Mouse (Mus musculus): ENCODE measurements around the gene Susd4.
A peak's percentile ranks its signal among the peaks of the same experiment; 100 is the strongest.

Gene Susd4

DNA sequence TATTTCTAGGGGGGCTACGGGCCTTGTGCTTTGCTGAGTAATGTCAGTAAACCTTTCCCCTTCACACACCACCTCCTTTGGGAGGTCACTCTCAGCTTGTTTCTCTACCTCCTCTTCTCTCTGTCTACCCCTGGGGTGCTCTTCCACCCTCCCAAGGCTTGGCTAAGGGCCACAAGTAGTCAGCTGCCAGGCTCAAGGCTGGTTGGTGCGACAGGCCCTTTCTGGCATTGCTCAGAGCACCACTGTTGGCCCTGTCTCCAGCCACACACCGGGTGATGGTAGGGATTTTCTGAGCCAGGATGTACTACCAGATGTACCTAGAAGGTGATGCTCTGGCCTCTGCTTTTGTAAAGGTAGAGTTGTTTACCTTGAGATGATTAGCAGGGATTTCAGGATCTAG lies 21.1 kb downstream of the Susd4 start:
- ATAC-seq (ENCODE audit: insufficient number of reproducible peaks, low FRiP score, low TSS enrichment) = 0 out of 2 replicates have a peak, but pooled peaks have one; percentile 39

DNA sequence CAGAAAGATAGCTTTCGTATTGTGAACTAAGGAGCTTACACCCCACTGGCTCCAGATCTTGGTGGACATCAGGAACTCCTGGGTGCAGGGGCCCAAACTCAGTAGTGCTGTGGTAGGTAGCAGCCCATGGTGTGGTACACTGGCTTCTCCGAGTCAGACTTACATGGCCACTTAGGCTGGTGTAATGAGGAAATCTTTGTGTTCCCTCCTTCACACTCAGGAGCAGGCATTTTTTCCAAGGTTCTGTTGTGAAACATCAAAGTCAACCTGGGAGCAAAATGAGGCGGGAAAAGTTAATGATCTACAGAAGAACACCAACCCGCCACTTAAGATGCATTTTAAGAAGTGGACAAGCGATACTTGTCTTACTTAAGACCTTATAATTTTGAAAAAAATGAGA lies 21.8 kb downstream of the Susd4 start:
- ATAC-seq (ENCODE audit: insufficient number of reproducible peaks, low FRiP score, low TSS enrichment) = no peak

DNA sequence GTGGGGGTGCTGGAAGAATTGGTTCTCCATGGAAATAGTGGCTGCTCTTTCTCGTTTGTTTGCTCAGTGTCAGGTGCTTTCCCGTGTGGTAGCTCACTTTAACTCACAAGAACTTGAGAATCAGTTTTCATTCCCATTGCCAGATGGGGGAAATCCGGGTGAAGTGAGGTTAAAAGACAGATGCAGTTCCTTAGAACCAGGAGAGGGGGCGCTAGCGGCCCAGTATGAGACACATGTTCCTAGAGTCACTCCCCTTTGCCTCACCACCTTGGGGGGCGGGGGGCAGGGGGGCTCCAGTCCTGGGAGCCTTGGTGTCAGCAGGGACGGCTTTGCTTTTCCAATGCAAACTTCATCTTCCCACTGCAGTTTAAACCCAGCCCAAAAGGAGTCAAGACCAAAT lies 23.4 kb downstream of the Susd4 start:
- ATAC-seq (ENCODE audit: insufficient number of reproducible peaks, low FRiP score, low TSS enrichment) = no peak

DNA sequence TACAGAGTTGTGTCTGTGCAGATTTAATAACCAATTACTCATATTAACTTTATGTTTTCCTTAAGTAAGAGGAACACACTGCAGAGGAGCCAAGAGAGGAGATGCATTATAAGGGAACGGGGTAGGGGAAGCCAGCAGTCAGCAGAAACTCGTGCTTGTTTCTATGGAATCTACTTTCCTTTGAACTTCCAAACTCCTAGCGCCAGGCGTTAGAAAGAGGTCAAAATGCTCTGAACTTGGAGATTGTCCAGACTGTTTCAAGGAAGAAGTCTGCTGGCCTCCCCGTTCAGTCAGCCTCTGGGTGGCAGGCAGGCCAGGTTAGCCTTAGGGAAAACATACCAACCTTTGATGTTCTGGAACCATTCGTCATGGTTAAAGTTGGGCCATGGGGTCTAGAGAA lies 25.2 kb downstream of the Susd4 start:
- ATAC-seq (ENCODE audit: insufficient number of reproducible peaks, low FRiP score, low TSS enrichment) = no peak

DNA sequence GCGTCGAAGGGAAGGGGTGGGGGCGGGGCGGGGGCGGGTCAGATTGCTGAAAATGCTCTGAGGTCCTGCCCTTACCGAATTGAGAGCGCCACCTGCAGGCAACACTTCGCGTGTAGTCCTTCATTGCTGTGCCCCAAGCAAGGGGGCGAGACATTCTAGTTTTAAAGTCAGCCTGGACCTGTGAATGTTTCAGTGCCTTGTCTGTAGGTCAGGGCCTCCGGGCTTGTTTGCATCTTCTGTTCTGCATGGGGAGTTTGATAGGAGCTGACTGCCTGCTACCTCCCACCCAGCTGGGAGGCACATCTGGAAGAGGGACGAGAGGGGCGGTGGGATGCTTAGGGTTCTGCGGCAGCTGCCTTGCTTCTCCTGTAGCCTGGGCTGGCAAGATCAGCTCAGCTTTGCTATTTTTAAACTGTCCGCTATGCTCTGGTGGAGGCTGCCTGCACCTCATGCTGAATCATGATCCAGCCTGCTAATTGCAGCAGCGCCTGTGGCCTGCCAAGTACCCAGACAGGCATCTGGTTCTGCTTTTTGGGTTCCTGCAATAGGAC lies 28.9 kb downstream of the Susd4 start:
- no peak for ATAC-seq (ENCODE audit: insufficient number of reproducible peaks, low FRiP score, low TSS enrichment)

DNA sequence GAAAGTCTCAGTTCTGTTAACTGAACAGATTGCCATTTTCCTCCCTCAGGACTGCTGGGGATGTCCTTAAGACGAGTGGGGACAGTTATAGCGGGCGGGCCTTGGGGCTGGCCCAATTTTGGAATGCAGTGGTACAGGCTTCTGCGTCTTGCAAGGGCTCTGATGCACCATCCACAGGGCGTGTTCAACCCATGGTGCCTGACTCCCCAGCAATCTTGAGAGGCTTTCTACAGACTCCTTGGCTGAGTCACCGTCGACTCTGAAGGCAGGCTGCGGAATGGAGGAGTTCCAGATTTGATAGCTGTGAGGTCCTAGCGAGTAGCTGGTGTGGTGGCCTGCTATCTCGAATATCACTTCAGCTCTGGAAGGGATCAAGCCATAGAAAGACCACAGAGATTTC lies 30.6 kb downstream of the Susd4 start:
- no peak for ATAC-seq (ENCODE audit: insufficient number of reproducible peaks, low FRiP score, low TSS enrichment)

DNA sequence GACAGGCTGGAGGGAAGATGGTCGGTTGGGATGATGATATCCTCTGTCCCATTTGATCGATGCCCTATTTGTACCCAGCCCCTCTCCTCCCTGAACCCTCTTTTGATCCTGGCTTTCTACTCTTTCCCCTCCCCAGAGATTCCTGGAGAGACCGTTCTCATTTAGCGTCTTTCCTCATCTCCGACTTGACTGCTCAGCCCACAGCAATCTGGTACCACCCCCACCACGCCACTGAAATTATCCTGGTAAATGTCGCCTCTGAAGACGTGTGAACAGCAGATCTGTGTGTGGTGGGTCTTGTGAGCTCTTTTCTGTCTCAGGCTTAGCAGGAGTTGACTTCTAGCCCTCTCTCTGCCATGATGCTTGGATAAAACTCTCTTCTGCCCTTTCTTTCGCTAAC lies 31.0 kb downstream of the Susd4 start:
- ATAC-seq (ENCODE audit: insufficient number of reproducible peaks, low FRiP score, low TSS enrichment) = no peak

DNA sequence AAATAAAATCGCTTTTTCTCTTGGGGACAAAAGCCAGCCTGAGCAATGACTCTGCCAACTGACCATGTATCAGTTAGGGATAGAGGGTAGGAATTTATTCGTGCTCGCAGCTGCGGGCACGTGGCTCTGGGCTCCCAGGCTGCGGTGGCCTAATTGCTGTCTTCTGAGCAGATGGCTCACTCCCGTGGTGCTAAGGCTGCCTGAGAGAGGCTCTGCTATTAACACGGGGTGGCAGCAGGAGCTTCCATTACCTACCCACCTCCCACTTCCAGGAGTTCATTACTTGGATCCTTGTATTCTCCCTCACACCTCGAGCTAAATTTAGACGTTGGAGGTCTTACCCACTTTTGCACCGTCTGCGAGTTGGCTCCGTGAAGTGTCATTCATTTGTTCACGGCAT lies 33.4 kb downstream of the Susd4 start:
- peak; percentile 84 for ATAC-seq (ENCODE audit: insufficient number of reproducible peaks, low FRiP score, low TSS enrichment)

DNA sequence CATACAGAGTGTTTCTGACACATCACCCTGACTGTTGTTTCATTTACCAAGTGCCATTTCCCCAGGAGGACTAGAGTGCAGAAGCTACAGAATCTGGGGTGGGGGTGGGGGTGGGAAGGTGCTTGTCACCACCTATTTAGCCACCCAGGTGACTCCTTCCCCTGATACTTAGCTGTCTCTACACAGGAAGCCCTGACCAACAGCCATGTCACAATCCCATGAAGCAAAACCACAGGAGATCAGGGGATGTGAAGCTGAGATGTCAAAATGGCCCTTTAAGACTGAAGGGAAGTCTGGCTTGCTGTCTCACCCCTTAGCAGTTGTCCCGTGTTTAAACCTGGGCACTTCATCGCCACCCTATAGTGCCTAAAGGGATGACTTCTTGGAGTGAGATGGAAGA lies 37.9 kb downstream of the Susd4 start:
- ATAC-seq (ENCODE audit: insufficient number of reproducible peaks, low FRiP score, low TSS enrichment) = no peak

DNA sequence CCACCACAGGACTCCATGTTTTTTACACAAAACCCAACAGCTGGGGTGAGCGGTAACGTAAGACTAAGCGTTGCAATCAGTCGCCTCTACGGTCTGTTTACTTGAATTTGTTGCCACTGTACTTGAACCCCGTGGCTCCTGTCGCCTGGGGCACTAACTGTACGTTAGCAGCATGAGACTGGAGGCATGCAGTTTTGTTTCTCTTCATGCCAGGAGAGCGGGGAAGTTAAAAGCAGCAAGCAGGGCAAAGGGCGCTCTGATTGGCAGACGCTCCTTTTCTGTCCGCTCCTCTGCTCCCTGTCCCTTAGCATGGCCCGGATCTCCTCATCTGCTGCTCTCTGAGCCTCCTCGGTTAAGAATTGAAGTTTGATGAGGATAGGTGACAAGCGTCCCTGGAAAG lies 39.2 kb downstream of the Susd4 start:
- ATAC-seq (ENCODE audit: insufficient number of reproducible peaks, low FRiP score, low TSS enrichment) = no peak

DNA sequence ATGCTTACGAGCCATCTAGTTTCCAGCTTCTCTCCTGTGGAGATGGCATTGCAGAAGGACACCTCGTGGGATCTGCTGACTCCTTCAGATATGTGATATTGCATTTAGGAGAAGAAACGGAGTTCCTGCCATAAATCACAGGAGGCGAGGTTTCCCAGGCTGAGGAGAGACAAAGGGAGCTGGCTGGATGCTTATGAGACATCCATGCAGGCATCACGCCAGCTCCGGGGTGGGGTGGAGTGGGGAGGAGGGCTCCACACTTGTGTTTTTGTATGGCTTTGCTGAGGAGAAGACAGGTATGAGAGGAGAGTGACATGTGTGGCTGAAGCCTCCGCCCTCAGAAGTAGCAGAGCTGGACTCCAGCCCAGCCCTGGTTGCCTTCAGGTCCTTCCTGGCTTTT lies 50.3 kb downstream of the Susd4 start:
- no peak for ATAC-seq (ENCODE audit: insufficient number of reproducible peaks, low FRiP score, low TSS enrichment)

DNA sequence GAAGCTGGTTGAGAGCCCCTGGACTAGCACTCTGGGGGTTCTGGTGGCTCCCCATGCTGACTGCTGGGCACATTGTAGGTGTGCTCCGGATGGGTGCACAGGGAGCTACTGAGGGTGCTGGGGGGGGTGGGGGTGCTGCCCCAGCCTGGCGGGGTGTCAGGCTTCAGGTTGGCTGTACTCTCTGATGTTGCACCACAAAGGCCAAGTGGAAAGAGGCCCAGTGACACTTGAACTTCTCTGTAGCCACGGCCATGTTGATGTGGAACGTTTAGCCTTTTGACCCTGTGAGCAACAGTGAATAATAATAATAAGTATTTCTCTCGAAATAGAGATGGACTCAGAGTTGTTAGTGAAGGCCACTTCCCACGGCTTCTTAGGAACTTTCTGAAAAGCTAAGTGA lies 50.9 kb downstream of the Susd4 start:
- no peak for ATAC-seq (ENCODE audit: insufficient number of reproducible peaks, low FRiP score, low TSS enrichment)

DNA sequence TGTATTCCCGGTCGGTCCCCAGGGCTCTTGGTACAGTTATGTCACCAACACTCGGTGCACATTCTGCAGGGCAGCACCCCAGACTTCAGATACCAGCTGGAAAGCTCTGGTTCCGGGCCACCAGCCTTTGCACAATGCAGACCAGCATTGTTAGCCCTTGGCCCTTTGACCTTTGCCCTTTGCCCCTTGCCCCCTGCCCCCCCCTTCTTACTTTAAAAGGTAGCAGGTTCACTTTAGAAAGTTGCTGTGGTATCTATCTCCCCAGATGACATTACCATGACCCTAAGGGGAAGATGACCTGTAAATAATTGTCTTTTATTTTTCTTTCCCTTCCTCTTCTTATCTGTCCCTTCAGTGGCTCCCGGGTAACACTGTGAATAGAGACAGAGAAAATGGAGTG lies 53.4 kb downstream of the Susd4 start:
- ATAC-seq (ENCODE audit: insufficient number of reproducible peaks, low FRiP score, low TSS enrichment) = no peak

DNA sequence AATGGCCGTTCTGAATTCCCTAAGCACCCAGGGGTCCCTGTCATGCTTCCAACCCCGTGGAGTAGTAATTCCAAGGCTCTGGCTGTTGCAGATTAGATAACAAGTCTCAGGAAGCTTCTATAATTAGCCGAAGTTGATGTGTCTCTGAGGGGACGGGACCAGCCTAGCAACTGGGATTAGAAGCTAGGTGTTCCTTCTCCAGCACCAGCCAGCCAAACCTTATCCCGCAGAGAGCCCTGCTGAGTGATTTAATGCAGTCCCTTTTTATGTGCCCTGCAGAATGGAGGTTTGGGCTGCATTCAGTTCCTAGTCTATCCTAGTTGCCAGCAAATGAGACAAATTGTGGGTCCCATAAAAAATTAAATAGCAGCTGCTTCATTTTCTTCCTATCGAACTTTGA lies 54.0 kb downstream of the Susd4 start:
- ATAC-seq (ENCODE audit: insufficient number of reproducible peaks, low FRiP score, low TSS enrichment) = no peak

DNA sequence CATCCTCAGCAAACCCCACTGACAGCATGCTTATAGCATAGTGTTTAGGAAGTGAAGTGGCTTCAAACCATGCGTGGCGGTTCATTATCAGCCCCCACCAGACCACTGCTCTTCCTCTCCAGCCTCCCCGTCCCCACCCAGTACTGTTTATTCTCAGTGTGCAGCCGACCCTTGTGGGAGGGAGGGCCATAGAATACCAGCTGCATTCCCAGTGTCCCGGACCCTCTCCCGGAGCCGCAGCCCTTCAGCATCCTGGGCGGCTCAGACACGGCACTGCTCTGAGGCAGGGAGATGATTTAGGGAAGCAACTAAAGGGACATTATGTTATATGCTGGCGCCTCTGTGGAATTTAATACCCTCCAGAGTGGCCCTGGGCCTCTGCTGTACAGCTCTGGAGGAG lies 55.3 kb downstream of the Susd4 start:
- no peak for ATAC-seq (ENCODE audit: insufficient number of reproducible peaks, low FRiP score, low TSS enrichment)

DNA sequence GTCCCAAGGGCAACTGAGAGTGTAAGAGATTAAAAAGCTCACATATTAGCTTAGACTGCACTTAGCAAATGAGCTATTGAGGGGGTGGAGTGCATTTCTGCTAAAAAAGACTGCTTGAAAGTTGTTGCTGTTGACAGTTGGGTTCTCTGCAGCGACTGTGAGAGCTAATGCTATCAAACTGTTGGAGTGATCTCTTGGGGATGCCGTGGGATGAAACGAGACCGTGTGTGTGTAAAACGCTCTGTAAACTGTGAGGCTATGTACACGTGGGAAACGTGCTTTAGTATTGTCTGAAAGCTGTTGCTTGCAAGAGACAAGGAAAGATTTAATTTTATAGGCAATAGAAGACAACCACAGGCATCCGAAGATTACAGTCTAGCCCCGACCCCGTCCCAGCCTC lies 59.1 kb downstream of the Susd4 start:
- no peak for ATAC-seq (ENCODE audit: insufficient number of reproducible peaks, low FRiP score, low TSS enrichment)

DNA sequence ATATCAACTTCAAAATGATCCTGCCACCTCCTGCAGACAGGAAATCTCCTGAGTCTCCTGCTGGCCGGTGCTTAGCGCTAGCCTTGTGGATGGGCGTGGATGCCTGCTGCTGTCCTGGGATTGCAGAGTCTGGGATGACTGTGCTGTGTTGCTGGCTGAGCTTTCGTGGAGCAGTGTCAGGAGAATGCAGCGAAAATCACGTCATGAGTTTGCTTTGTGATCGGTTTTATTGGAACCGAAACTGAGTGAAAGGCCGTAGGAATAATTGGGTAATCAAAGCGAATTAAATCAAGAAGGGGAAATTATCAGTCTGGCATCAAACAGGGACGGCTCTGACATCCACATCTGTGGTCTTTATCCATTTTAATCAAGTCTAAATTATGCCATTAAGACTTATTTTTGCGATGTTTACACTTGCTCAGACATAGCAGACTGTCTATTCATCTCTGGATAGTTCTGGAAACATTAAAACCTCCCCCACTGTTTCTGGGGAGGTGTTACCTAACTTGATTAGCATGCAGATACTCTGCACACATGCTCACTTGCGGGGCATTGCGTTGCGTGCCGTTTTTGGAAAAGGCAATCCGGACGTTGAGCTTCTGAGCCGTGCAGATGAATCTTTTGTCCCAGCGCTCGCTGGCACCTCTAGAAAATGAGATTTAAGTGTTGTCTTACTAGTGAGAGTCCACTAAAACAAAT lies 60.2 kb downstream of the Susd4 start:
- ATAC-seq (ENCODE audit: insufficient number of reproducible peaks, low FRiP score, low TSS enrichment) = no peak

DNA sequence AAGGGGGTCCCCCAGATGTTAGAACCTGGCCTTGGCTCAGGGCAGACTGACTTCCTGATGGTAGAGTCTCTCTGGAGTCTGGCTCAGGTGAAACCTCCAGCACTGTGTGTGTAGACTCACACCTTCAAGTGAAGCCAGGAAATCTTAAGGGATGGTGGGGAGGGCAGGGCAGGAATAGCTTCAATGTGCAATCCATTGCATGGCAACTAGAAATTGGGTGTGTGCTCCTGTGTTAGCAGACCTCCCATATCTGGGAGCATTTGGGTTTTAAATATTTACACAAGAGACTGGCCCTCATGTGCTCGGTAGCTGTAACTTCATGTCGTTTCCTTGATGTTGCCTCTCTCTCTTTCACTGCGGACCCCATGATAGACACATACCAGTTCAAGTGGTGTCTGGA lies 62.9 kb downstream of the Susd4 start:
- no peak for ATAC-seq (ENCODE audit: insufficient number of reproducible peaks, low FRiP score, low TSS enrichment)

DNA sequence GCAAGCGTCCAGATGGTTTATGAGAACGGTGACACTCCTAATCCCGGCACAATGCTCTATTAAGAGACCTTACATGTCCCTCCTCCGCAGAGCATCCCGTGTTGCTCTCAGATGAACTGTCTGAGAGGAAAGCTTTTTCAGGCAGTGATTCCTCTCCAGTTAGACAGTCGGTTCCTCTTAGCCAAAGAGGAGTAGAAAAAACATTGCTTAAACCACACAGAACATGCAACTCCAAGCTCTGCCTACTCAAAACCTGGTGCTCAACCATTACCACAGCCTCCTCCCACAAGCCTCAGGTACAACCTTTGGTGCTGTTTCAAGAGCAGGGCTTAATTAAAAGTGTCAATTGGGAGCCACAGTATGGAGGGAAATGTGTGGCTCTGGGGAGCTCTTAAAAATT lies 74.4 kb downstream of the Susd4 start:
- no peak for ATAC-seq (ENCODE audit: insufficient number of reproducible peaks, low FRiP score, low TSS enrichment)

DNA sequence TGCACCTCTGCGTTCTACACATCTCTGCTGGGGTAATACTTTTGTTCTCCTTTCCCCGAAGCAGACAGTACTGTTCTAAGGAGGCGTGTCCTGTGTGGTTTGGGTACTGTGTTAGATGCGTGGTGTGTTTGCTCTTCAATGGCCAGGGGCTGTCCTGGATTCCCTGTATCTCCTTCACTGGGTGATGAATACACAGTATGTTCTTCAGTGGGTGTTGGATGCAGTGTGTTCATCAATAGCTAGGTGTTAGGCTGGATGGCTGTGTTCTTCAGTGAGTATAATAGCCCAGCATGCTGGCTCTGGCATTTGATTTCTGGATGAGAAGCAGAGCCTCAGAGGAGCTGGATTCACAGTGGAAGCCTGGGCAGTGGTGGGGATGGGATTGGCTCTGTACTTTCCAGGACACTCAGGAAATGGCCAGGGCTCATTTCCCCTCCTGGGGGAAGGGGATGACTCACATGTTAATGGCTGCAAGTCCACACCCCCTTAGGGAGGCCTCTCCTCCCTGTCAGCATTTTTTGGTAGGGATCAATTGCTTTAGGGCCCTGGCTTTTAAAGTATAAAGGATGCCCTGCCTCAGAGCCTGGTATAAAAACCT lies 75.8 kb downstream of the Susd4 start:
- ATAC-seq (ENCODE audit: insufficient number of reproducible peaks, low FRiP score, low TSS enrichment) = no peak

DNA sequence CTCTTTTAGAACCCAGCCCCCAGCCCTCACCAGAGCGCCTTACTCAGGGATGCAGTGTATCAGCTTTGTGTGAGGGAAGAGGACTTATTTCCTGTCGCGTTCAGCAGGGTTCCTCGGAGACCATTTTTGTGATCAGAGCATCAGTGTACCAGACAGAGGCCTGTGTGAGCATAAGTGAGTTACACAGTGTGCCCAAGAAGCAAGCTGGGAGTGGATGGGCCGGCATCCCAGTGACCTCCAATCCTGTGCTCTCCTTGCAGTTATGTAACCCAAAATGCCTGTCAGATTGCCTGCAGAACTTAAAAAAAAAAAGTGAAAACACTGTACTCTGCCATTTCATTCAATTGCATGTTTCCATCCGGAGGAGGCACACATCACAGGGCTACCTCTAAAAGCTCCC lies 76.4 kb downstream of the Susd4 start:
- ATAC-seq (ENCODE audit: insufficient number of reproducible peaks, low FRiP score, low TSS enrichment) = no peak

DNA sequence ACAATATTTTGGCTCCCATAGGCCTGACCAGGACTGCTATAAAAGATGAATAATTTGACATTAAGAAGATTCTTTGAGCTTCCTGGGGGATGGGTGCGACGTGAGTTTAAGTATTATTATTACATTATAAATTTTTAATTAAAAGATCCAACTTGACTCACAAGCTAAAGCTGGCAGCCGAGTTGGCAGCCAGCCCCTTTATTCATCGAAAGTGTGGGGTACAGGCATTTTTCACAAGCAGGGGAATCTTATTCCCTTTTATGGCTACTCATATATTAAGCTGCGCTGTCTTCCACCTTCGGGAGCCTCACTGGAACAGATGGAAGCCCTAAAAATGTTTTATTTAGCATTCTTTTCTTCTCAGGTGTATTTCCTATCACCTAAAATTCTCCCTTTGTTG lies 76.9 kb downstream of the Susd4 start:
- ATAC-seq (ENCODE audit: insufficient number of reproducible peaks, low FRiP score, low TSS enrichment) = no peak

Measured in cerebellum, adult (tissue).